Mouse (Mus musculus): ENCODE data around the gene Smagp. TPM values are rescaled to one million over a fixed set of nuclear protein-coding genes. Genes with fewer than 3 reads are reported as not detected.
"Not testable (repeated sequence)": the region's sequence is repeated elsewhere in the genome, so short reads cannot be mapped to it uniquely, and the experiment has no call there.

Gene Smagp
- total and polyA plus RNA-seq, 2 experiments from 2014 or later, result 2.5 to 2.6 TPM

DNA sequence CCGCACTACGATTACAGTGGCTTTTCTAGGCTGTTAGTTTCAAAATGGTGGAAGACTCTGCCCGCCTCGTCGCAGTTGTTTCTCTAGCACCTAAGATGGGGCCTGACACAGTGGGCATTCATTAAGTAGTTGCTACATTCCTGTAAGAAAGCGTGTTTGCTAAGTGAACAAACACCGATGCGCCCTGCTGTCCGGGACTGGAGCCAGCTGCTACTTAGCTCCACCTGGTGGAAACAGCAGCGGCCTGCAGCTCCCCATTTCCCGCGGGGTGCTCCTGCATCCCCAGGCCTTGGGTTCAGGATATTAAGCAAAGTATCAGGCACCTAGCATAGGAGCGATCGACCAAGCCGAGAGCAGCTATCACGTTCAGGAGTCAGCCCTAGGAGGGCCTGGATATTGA lies 23.2 kb downstream of the Smagp start:
- Histone ChIP-seq H3K36me3 (ENCODE audit: insufficient read depth, low read length) (peaks cover 6% of the 10 kb centered on the region), H3K9ac (replicated peaks; ENCODE audit: low read length, poor library complexity, severe bottlenecking) (no peak overlapping the region), H3K27me3 (ENCODE audit: insufficient read depth, low read length) (no peaks in the 10 kb centered on the region), H3K9me3 (ENCODE audit: low read length) (no peaks in the 10 kb centered on the region), H3K4me2 (ENCODE audit: low read depth, low read length, poor library complexity, severe bottlenecking) (peak overlapping the region; percentile 38), H3K27ac (ENCODE audit: low read depth, low read length) (no peak overlapping the region; the same call in 1 of the 2 replicates), H3K4me3 (ENCODE audit: low read depth, low read length) (no peak overlapping the region), H3K4me1 (ENCODE audit: insufficient read depth, low read length) (0 out of 2 replicates have a peak, but pooled peaks cover 4% of the 10 kb centered on the region)
- peak; percentile 91 for TF ChIP-seq CTCF (IDR thresholded peaks at IDR 0.05)
- WGBS, result 8% methylated on average over 16 of the region's 16 CpGs
- ATAC-seq (ENCODE audit: low FRiP score) (no peak), DNase-seq (ENCODE audit: low spot score) (peak; percentile 79)

DNA sequence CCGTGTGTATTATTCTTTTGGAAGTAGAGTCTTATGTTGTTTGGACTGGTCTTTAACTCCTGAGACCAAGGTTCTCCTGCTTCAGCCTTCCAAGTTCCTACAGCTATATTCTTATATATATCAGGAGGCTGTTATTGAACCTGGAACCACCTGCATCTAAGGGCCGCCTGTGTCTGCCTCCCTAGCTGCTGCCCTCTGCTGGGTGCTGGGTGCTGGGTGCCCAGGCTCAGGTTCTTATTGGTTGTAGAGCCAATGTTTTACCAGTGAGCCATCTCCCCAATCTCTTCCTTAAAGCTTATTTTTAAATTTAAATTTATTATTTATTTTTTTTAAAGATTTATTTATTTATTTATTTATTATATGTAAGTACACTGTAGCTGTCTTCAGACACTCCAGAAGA lies 24.3 kb downstream of the Smagp start:
- Histone ChIP-seq H3K27me3 (ENCODE audit: insufficient read depth, low read length) (no peaks in the 10 kb centered on the region), H3K27ac (ENCODE audit: low read depth, low read length) (no peak overlapping the region), H3K9ac (replicated peaks; ENCODE audit: low read length, poor library complexity, severe bottlenecking) (no peak overlapping the region), H3K4me3 (ENCODE audit: low read depth, low read length) (no peak overlapping the region), H3K4me2 (ENCODE audit: low read depth, low read length, poor library complexity, severe bottlenecking) (no peak overlapping the region), H3K36me3 (ENCODE audit: insufficient read depth, low read length) (no peaks in the 10 kb centered on the region), H3K9me3 (ENCODE audit: low read length) (no peaks in the 10 kb centered on the region), H3K4me1 (ENCODE audit: insufficient read depth, low read length) (0 out of 2 replicates have a peak, but pooled peaks cover 4% of the 10 kb centered on the region)
- DNase-seq (ENCODE audit: low spot score) (no peak), ATAC-seq (ENCODE audit: low FRiP score) (no peak)
- peak; percentile 42 for TF ChIP-seq CTCF (IDR thresholded peaks at IDR 0.05)
- WGBS, result 69% methylated on average over 2 of the region's 2 CpGs

DNA sequence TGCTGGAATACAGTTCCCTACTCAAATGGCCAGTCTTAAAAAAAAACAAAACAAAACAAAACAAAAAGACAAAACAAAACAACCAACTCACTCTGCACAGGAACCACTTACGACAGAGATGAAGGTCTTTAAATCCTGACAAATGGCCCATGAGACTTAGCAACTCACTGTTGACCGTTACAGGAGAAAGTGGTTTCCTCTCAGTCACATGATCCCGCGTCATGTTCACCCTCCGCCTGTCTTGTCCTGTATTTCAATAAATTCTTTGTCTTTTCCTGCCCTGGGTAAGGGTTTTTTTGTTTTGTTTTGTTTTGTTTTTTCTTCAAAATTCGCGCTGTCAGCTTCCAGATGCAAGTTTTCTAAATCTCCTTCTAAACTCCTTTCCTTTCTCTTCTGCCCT lies 24.8 kb downstream of the Smagp start:
- H3K27ac ChIP-seq (ENCODE audit: low read depth, low read length), result no peak overlapping the region
- TF ChIP-seq CTCF (IDR thresholded peaks at IDR 0.05), result no peak
- 89% methylated on average over 7 of the region's 7 CpGs for WGBS
- 0 out of 2 replicates have a peak, but pooled peaks cover 4% of the 10 kb centered on the region for H3K4me1 ChIP-seq (ENCODE audit: insufficient read depth, low read length)
- H3K9ac ChIP-seq (replicated peaks; ENCODE audit: low read length, poor library complexity, severe bottlenecking), result no peak overlapping the region
- no peaks in the 10 kb centered on the region for H3K36me3 ChIP-seq (ENCODE audit: insufficient read depth, low read length)
- ATAC-seq (ENCODE audit: low FRiP score) (no peak), DNase-seq (ENCODE audit: low spot score) (no peak)
- no peaks in the 10 kb centered on the region for H3K9me3 ChIP-seq (ENCODE audit: low read length)
- H3K4me2 ChIP-seq (ENCODE audit: low read depth, low read length, poor library complexity, severe bottlenecking), result no peak overlapping the region
- H3K4me3 ChIP-seq (ENCODE audit: low read depth, low read length), result no peak overlapping the region
- H3K27me3 ChIP-seq (ENCODE audit: insufficient read depth, low read length), result no peaks in the 10 kb centered on the region

DNA sequence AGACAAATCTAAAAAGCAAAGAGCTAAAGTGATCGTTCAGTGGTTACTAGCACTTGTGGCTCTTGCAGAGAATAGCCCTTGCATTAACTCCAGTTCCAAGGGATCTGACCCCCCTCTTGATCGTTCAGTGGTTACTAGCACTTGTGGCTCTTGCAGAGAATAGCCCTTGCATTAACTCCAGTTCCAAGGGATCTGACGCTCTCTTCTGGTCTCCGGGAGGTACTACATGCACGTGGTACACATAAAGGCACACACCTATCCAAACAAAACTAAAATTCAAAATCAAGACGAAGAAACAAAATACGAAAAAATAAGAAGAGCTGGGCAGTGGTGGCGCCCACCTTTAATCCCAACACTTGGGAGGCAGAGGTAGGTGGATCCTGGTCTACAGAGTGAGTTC lies 30.1 kb downstream of the Smagp start:
- DNase-seq (ENCODE audit: low spot score); H3K36me3 ChIP-seq (ENCODE audit: insufficient read depth, low read length); H3K9me3 ChIP-seq (ENCODE audit: low read length); H3K27me3 ChIP-seq (ENCODE audit: insufficient read depth, low read length); H3K9ac ChIP-seq (replicated peaks; ENCODE audit: low read length, poor library complexity, severe bottlenecking); H3K4me3 ChIP-seq (ENCODE audit: low read depth, low read length); H3K4me2 ChIP-seq (ENCODE audit: low read depth, low read length, poor library complexity, severe bottlenecking); ATAC-seq (ENCODE audit: low FRiP score); H3K27ac ChIP-seq (ENCODE audit: low read depth, low read length); H3K4me1 ChIP-seq (ENCODE audit: insufficient read depth, low read length): not testable (repeated sequence)
- TF ChIP-seq CTCF (IDR thresholded peaks at IDR 0.05), result peak; percentile 21; the same call in 1 of the 2 replicates
- WGBS, result 93% methylated on average over 8 of the region's 8 CpGs

DNA sequence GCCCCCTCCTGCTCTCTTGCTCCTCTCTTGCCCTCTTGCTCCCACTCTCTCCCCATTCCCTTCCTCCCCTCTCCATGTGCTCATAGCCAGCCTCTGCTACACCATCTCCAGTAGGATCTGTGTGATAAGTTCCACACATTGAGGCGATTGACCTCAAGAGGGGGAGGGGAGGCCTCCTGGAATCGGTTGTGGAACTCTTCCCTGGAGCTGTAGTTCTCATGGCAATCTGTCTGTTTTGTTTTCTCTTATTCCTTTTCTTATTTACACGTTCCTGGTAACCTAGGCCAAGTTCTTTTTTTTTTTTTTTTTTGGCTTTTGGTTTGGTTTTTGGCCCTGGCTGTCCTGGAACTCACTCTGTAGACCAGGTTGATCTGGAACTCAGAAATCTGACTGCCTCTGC lies 35.1 kb downstream of the Smagp start:
- Histone ChIP-seq H3K27me3 (ENCODE audit: insufficient read depth, low read length) (no peaks in the 10 kb centered on the region), H3K9me3 (ENCODE audit: low read length) (no peaks in the 10 kb centered on the region), H3K4me3 (ENCODE audit: low read depth, low read length) (no peak overlapping the region), H3K27ac (ENCODE audit: low read depth, low read length) (no peak overlapping the region), H3K36me3 (ENCODE audit: insufficient read depth, low read length) (no peaks in the 10 kb centered on the region), H3K4me2 (ENCODE audit: low read depth, low read length, poor library complexity, severe bottlenecking) (no peak overlapping the region), H3K9ac (replicated peaks; ENCODE audit: low read length, poor library complexity, severe bottlenecking) (no peak overlapping the region), H3K4me1 (ENCODE audit: insufficient read depth, low read length) (no peaks in the 10 kb centered on the region; the same call in 1 of the 2 replicates)
- ATAC-seq (ENCODE audit: low FRiP score) (no peak), DNase-seq (ENCODE audit: low spot score) (no peak)
- TF ChIP-seq CTCF (IDR thresholded peaks at IDR 0.05), result no peak
- WGBS, result 65% methylated on average over 3 of the region's 3 CpGs

DNA sequence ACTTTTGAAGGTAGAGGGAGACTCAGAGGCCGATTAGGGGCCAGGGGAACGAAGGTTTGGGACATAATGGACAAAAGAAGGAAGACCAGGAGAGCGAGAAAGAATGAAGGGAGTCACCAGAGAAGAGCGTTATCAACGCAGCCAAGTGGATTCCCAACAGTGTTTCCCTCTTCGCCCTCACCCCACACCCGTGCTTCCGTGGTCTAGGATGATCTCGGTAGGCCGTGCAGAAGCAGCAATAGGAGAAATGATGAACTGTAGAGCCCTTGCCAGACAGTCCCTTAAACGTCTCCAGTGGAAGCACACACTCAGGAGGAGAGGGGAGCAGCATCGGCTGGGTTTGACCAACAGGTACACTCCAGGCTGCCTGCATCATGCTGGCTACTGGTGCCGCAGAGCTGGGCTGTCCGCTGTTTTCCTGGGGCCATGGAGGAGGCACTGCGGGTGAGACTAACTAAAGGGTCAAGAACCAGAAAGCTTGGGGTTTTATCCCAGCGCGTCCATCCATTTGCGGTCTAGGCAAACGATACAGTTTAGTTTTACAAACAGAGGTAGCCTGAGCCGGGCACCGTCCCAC lies 36.0 kb downstream of the Smagp start:
- H3K4me1 ChIP-seq (ENCODE audit: insufficient read depth, low read length), result no peaks in the 10 kb centered on the region; the same call in 1 of the 2 replicates
- H3K4me3 ChIP-seq (ENCODE audit: low read depth, low read length), result peak overlapping the region; percentile 85; the same call in 1 of the 2 replicates
- H3K9me3 ChIP-seq (ENCODE audit: low read length), result no peaks in the 10 kb centered on the region
- H3K36me3 ChIP-seq (ENCODE audit: insufficient read depth, low read length), result no peaks in the 10 kb centered on the region
- WGBS, result 21% methylated on average over 21 of the region's 21 CpGs
- DNase-seq (ENCODE audit: low spot score) (no peak), ATAC-seq (ENCODE audit: low FRiP score) (no peak)
- H3K27ac ChIP-seq (ENCODE audit: low read depth, low read length), result no peak overlapping the region; the same call in 1 of the 2 replicates
- H3K4me2 ChIP-seq (ENCODE audit: low read depth, low read length, poor library complexity, severe bottlenecking), result peak overlapping the region; percentile 80
- no peaks in the 10 kb centered on the region for H3K27me3 ChIP-seq (ENCODE audit: insufficient read depth, low read length)
- H3K9ac ChIP-seq (replicated peaks; ENCODE audit: low read length, poor library complexity, severe bottlenecking), result 0 out of 2 replicates have a peak overlapping the region, but pooled peaks have one; percentile 99
- no peak for TF ChIP-seq CTCF (IDR thresholded peaks at IDR 0.05)

Data from midbrain, postnatal 0 days (tissue).